Mouse (Mus musculus) CH12.LX (cell line): Measurements from ENCODE around the gene Frzb. TPM values are rescaled to one million over a fixed set of nuclear protein-coding genes. Genes with fewer than 3 reads are reported as not detected.

Experiments
- DNase-seq: peaks from one replicate; pipeline ENCODE4 v3.0.0-alpha.2; 2013; ENCODE audit errors: extremely low read depth
- H3K27ac ChIP-seq: 2 replicates; pipeline ENCODE4 v1.5.1; 2012; ENCODE audit warnings: low read depth, mild to moderate bottlenecking, control low read depth, moderate library complexity; ENCODE audit not compliant: insufficient read depth
- H3K27me3 ChIP-seq: replicated peaks from 2 replicates; pipeline ENCODE3; 2012; ENCODE audit warnings: inconsistent platforms
- H3K36me3 ChIP-seq, 2 experiments: replicated peaks in 1 of 2; 2 replicates each; pipeline versions ENCODE3 to v1.6.1; 2012; ENCODE audit warnings: inconsistent platforms in 1 of 2, low read length in 1 of 2, mild to moderate bottlenecking in 1 of 2, mixed read lengths in 1 of 2, moderate library complexity in 1 of 2; ENCODE audit not compliant: control insufficient read depth in 1 of 2, insufficient read depth in 1 of 2
- H3K4me1 ChIP-seq, 2 experiments: 2 replicates each; pipeline ENCODE4 v1.6.1; 2012; ENCODE audit warnings: inconsistent platforms in 1 of 2, moderate library complexity in 1 of 2; ENCODE audit not compliant: insufficient read depth in 2 of 2, control insufficient read depth in 1 of 2
- H3K4me2 ChIP-seq: 2 replicates; pipeline ENCODE4 v1.6.1; 2012; ENCODE audit warnings: low read depth, mild to moderate bottlenecking, control low read depth; ENCODE audit not compliant: poor library complexity, insufficient read depth, severe bottlenecking
- H3K4me3 ChIP-seq, 3 experiments: fragments of 150-350 bp in 1 of 3; sonication (generic) in 1 of 3; replicated peaks in 1 of 3; 2 replicates each; pipeline versions ENCODE3 to v1.5.1; 2011 to 2012; ENCODE audit warnings: low read depth in 2 of 3, low read length in 2 of 3, mild to moderate bottlenecking in 2 of 3, moderate library complexity in 2 of 3, control low read depth in 1 of 3, improper control_type of control experiment in 1 of 3, inconsistent platforms in 1 of 3, mixed read lengths in 1 of 3; ENCODE audit not compliant: poor library complexity in 1 of 3
- H3K79me2 ChIP-seq: replicated peaks from 2 replicates; pipeline ENCODE4 v1.6.1; 2012; ENCODE audit warnings: mild to moderate bottlenecking, moderate library complexity; ENCODE audit not compliant: control insufficient read depth, poor library complexity, insufficient read depth, severe bottlenecking; ENCODE audit errors: extremely low read depth
- H3K9ac ChIP-seq: 2 replicates; pipeline ENCODE4 v1.6.1; 2012; ENCODE audit warnings: low read depth, mild to moderate bottlenecking, control low read depth, moderate library complexity; ENCODE audit not compliant: insufficient read depth
- H3K9me3 ChIP-seq: replicated peaks from 2 replicates; pipeline ENCODE3; 2012; ENCODE audit warnings: low read length, inconsistent platforms, mixed read lengths
- CHD1 ChIP-seq: IDR thresholded peaks from 2 replicates; pipeline ENCODE4 v1.6.1; 2012; ENCODE audit warnings: low read depth, low read length, improper control_type of control experiment, inconsistent platforms
- ETS1 ChIP-seq: conservative IDR thresholded peaks from 2 replicates; pipeline ENCODE4 v1.6.1; 2012; ENCODE audit warnings: low read depth, mild to moderate bottlenecking, inconsistent platforms, low read length, improper control_type of control experiment, moderate library complexity
- GABPA ChIP-seq: IDR thresholded peaks from 2 replicates; pipeline ENCODE4 v1.6.1; 2012; ENCODE audit warnings: low read depth, low read length, improper control_type of control experiment, inconsistent platforms; ENCODE audit not compliant: insufficient replicate concordance
- JUN ChIP-seq: IDR thresholded peaks from 2 replicates; pipeline ENCODE4 v1.6.1; 2011; ENCODE audit warnings: low read depth, mild to moderate bottlenecking, low read length, improper control_type of control experiment, moderate library complexity; ENCODE audit not compliant: insufficient read depth
- KAT2A ChIP-seq: IDR thresholded peaks from 2 replicates; pipeline ENCODE4 v1.6.1; 2012; ENCODE audit warnings: low read length, improper control_type of control experiment, inconsistent platforms; ENCODE audit not compliant: insufficient replicate concordance
- MAZ ChIP-seq: IDR thresholded peaks from 2 replicates; pipeline ENCODE4 v1.6.1; 2012; ENCODE audit warnings: low read depth, mild to moderate bottlenecking, inconsistent platforms, low read length, improper control_type of control experiment, moderate library complexity
- MEF2A ChIP-seq: IDR thresholded peaks from 2 replicates; pipeline ENCODE4 v1.6.1; 2014; ENCODE audit warnings: low read depth, mild to moderate bottlenecking, inconsistent platforms, low read length, improper control_type of control experiment, borderline replicate concordance
- MYC ChIP-seq: IDR thresholded peaks from 2 replicates; pipeline ENCODE4 v1.6.1; 2011; ENCODE audit warnings: low read depth, mild to moderate bottlenecking, improper control_type of control experiment, low read length
- NRF1 ChIP-seq: IDR thresholded peaks from 2 replicates; pipeline ENCODE4 v1.6.1; 2014; ENCODE audit warnings: low read depth, mild to moderate bottlenecking, inconsistent platforms, low read length, improper control_type of control experiment, moderate library complexity
- POLR2AphosphoS2 ChIP-seq: IDR thresholded peaks from 2 replicates; pipeline ENCODE4 v1.6.1; 2011; ENCODE audit warnings: low read depth, low read length, improper control_type of control experiment
- RAD21 ChIP-seq: IDR thresholded peaks from 2 replicates; pipeline ENCODE4 v1.6.1; 2011; ENCODE audit warnings: low read depth, mild to moderate bottlenecking, low read length, improper control_type of control experiment, moderate library complexity
- SIN3A ChIP-seq: IDR thresholded peaks from 2 replicates; pipeline ENCODE4 v1.6.1; 2012; ENCODE audit warnings: low read length, improper control_type of control experiment, inconsistent platforms
- TBP ChIP-seq: conservative IDR thresholded peaks from 2 replicates; pipeline ENCODE4 v1.6.1; 2011; ENCODE audit warnings: low read depth, low read length, improper control_type of control experiment
- UBTF ChIP-seq: IDR thresholded peaks from 2 replicates; pipeline ENCODE4 v1.6.1; 2012; ENCODE audit warnings: low read depth, mild to moderate bottlenecking, inconsistent platforms, low read length, improper control_type of control experiment, moderate library complexity
- ZC3H11A ChIP-seq: IDR thresholded peaks from 2 replicates; pipeline ENCODE4 v1.6.1; 2012; ENCODE audit warnings: low read depth, mild to moderate bottlenecking, inconsistent platforms, low read length, improper control_type of control experiment
- dilution Hi-C: fragments of 300-500 bp; cut with MboI; formaldehyde crosslinking; loops from 2 replicates; pipeline ENCODE4 v1.14.3; 2020; ENCODE audit warnings: low sequenced_read_pairs; ENCODE audit not compliant: extremely low pct_unique_long_range_greater_than_20kb, extremely low pct_ligation_motif_present
- in situ Hi-C: fragments of 300-500 bp; cut with MboI; formaldehyde crosslinking; loops from 3 replicates; pipeline ENCODE4 v1.14.3; 2019; ENCODE audit warnings: low sequenced_read_pairs, low pct_ligation_motif_present, low pct_unique_long_range_greater_than_20kb, mixed read lengths
- polyA plus RNA-seq: library from polyadenylated mRNA; unstranded; fragments of >175 nt; gene quantifications from 2 replicates; pipeline ENCODE4 v1.2.1, GENCODE M21; 2012; ENCODE audit warnings: low read depth; ENCODE audit not compliant: insufficient read length
- total RNA-seq, 2 experiments: library from RNA; depleted of rRNA; stranded (reverse); fragments of 300-350 nt in 1 of 2; fragments of >200 nt in 1 of 2; gene quantifications; 2 replicates each; pipeline ENCODE4 v1.2.3; 2012 to 2014

Frzb gene
- total and polyA plus RNA-seq, 3 experiments: not detected

GRCm38 (mm10) chr2:80423116-80423515 lies 24.3 kb downstream of the Frzb start:
- no peaks in the 10 kb centered on the region for H3K36me3 ChIP-seq
- no peaks in the 10 kb centered on the region for H3K9me3 ChIP-seq
- no peak overlapping the region for H3K4me2 ChIP-seq
- no peaks in the 10 kb centered on the region for H3K27me3 ChIP-seq
- H3K27ac ChIP-seq: no peak overlapping the region
- H3K4me1 ChIP-seq: no peaks in the 10 kb centered on the region
- H3K9ac ChIP-seq: no peak overlapping the region
- in situ Hi-C loops: no loop called here
- H3K79me2 ChIP-seq: no peaks in the 10 kb centered on the region
- dilution Hi-C loops: no loop called here
- no peak for TF ChIP-seq POLR2AphosphoS2
- no peak for TF ChIP-seq CHD1
- no peak for DNase-seq
- no peak overlapping the region for H3K4me3 ChIP-seq

DNA sequence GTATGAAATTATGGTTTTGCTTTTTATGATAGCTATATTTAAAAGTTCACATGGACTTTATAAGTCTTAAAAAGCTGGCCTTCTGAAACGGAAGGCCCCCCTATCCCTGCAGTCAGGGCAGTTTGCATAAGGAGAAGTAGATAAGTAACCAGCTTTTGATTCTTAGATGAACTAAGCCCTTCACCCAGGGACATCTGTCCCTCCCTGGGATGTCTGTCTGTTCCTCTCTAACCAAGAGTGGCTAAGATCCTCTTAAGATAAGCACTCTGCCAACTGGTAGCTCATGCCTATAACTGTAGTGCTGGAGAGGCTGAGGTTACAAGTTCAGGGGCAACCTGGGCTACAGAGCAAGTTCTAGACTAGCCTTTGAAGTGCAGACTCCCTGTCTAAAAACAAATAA lies 25.4 kb downstream of the Frzb start:
- H3K4me2 ChIP-seq: no peak overlapping the region
- no peaks in the 10 kb centered on the region for H3K36me3 ChIP-seq
- no peaks in the 10 kb centered on the region for H3K4me1 ChIP-seq
- DNase-seq: no peak
- TF ChIP-seq MAZ: no peak
- TF ChIP-seq SIN3A: no peak
- no peak for TF ChIP-seq TBP
- no peak for TF ChIP-seq MYC
- no peak for TF ChIP-seq GABPA
- no peak for TF ChIP-seq MEF2A
- TF ChIP-seq NRF1: no peak
- TF ChIP-seq JUN: no peak
- TF ChIP-seq ZC3H11A: no peak
- no peak for TF ChIP-seq KAT2A
- no peak for TF ChIP-seq RAD21
- TF ChIP-seq UBTF: no peak
- TF ChIP-seq ETS1: no peak
- no peak overlapping the region for H3K4me3 ChIP-seq
- no peaks in the 10 kb centered on the region for H3K79me2 ChIP-seq
- no peaks in the 10 kb centered on the region for H3K9me3 ChIP-seq
- H3K9ac ChIP-seq: no peak overlapping the region
- no peaks in the 10 kb centered on the region for H3K27me3 ChIP-seq
- in situ Hi-C loops: no loop called here
- H3K27ac ChIP-seq: no peak overlapping the region
- dilution Hi-C loops: no loop called here
